Mouse (Mus musculus): ENCODE data around the gene Tln2. TPM values are rescaled to one million over a fixed set of nuclear protein-coding genes. Genes with fewer than 3 reads are reported as not detected.

Tln2 gene
- 6.6 TPM for polyA plus RNA-seq (2014; fragmentation: Illumina TruSeq; extraction: RNeasy Lipid Tissue Mini Kit (QIAGEN cat#74804); ENCODE audit: low read depth, low replicate concordance)

DNA sequence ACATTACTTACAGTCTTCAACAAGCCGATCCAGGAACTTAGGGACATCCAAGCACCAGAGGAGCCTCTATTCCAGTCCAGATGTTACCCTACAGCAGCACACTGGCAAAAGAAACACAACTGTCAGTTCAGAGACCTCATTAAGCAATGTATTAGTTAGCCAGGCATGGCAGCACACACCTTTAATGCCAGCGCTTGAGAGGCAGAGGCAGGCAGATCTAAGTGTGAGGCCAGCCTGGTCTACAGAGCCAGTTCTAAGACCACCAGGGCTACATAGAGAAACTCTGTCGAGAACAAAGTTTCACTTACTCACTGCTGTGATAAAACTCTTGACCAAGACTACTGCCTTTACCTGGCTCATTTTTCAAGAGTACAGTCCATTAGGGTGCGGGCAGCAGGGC, at the start of gene Tln2:
TSS of gene Tln2 (minus strand) at position 101 of the 400 bp plus-strand sequence.

Other genes starting within 250 kb of the Tln2 start
- gene C2cd4b, start 199.7 kb upstream of the Tln2 start, polyA plus RNA-seq (2014; fragmentation: Illumina TruSeq; extraction: RNeasy Lipid Tissue Mini Kit (QIAGEN cat#74804); ENCODE audit: low read depth, low replicate concordance) = not detected

Measured in adrenal gland, adult 10 weeks (tissue).